Mouse (Mus musculus) spleen, adult 2 months (tissue): ENCODE measurements around the gene Hdhd5.

Source experiments
- CTCF ChIP-seq: fragments of 200-500 bp; IDR thresholded peaks from 2 replicates; pipeline ENCODE4 v1.5.1; 2011; ENCODE audit warnings: mild to moderate bottlenecking, inconsistent platforms; ENCODE audit not compliant: insufficient read depth, insufficient read length, insufficient replicate concordance; ENCODE audit errors: extremely low read depth
- POLR2A ChIP-seq: fragments of 200-500 bp; IDR thresholded peaks from 2 replicates; pipeline ENCODE4 v1.6.1; 2011; ENCODE audit warnings: low read depth, low read length, inconsistent platforms

DNA sequence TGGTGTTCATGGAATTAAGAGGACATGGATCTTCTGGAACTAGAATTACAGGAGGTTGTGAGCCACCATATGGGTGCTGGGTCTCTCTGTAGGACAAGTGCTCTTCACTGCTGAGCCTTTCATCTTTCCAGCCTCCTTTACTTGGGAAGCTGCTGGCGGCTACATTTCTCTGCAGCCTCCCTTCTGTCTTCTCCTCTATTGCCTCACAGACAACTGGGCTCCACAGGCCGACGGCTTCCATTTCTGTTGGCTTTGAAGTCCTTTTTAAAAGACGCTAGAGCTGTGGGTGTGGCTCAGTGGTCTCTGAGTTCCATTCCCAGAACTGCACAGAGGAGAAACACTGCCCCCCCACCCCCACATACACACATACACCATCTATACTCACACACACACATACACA is 65.7 kb downstream of the Hdhd5 start:
- TF ChIP-seq POLR2A, result no peak
- TF ChIP-seq CTCF, result no peak
